Mouse (Mus musculus) E14TG2a.4 (cell line): ENCODE measurements around the gene Pdx1.

Experiments
- H3K27me3 ChIP-seq: 2 replicates; pipeline ENCODE4 v1.6.1; 2014; ENCODE audit warnings: low read length, control low read depth; ENCODE audit not compliant: insufficient read depth
- H3K36me3 ChIP-seq: 2 replicates; pipeline ENCODE4 v1.6.1; 2014; ENCODE audit warnings: low read length, control low read depth; ENCODE audit not compliant: insufficient read depth
- H3K4me1 ChIP-seq: replicated peaks from 2 replicates; pipeline ENCODE4 v1.6.1; 2014; ENCODE audit warnings: low read depth, low read length, control low read depth
- H3K4me3 ChIP-seq: replicated peaks from 2 replicates; pipeline ENCODE4 v1.5.1; 2014; ENCODE audit warnings: mild to moderate bottlenecking, low read length
- H3K9me3 ChIP-seq: 2 replicates; pipeline ENCODE4 v1.6.1; 2014; ENCODE audit warnings: low read length, control low read depth
- CTCF ChIP-seq: conservative IDR thresholded peaks from 2 replicates; pipeline ENCODE4 v1.5.1; 2014; ENCODE audit warnings: low read length
- NANOG ChIP-seq: IDR thresholded peaks from 2 replicates; pipeline ENCODE4 v1.6.1; 2014; ENCODE audit warnings: borderline replicate concordance, low read length, mixed read lengths
- POU5F1 ChIP-seq: IDR thresholded peaks from 2 replicates; pipeline ENCODE4 v1.6.1; 2014; ENCODE audit warnings: low read length, borderline replicate concordance

The Pdx1 gene

GRCm38 (mm10) chr5:147299255-147300000 lies 29.7 kb downstream of the Pdx1 start:
- H3K36me3 ChIP-seq = no peaks in the 10 kb centered on the region
- H3K9me3 ChIP-seq = no peaks in the 10 kb centered on the region
- H3K4me3 ChIP-seq = peak overlapping the region; percentile 68
- H3K4me1 ChIP-seq = peaks cover 57% of the 10 kb centered on the region
- no peak for TF ChIP-seq NANOG
- TF ChIP-seq CTCF = peak; percentile 87
- H3K27me3 ChIP-seq = peaks cover 90% of the 10 kb centered on the region

- Histone ChIP-seq H3K4me3 (peak overlapping the region; percentile 68), H3K4me1 (peaks cover 59% of the 10 kb centered on the region), H3K27me3 (peaks cover 91% of the 10 kb centered on the region), H3K9me3 (no peaks in the 10 kb centered on the region), H3K36me3 (no peaks in the 10 kb centered on the region)
- no peak for TF ChIP-seq NANOG
- no peak for TF ChIP-seq POU5F1
- TF ChIP-seq CTCF = no peak
Observed at GRCm38 (mm10) chr5:147300001-147300363, 30.2 kb downstream of the Pdx1 start.

GRCm38 (mm10) chr5:147300917-147301780 lies 31.4 kb downstream of the Pdx1 start:
- H3K27me3 ChIP-seq = peaks cover 94% of the 10 kb centered on the region
- H3K4me3 ChIP-seq = no peak overlapping the region
- no peaks in the 10 kb centered on the region for H3K36me3 ChIP-seq
- no peaks in the 10 kb centered on the region for H3K9me3 ChIP-seq
- H3K4me1 ChIP-seq = peaks cover 67% of the 10 kb centered on the region
- TF ChIP-seq POU5F1 = no peak
- no peak for TF ChIP-seq NANOG
- TF ChIP-seq CTCF = no peak

- H3K36me3 ChIP-seq = no peaks in the 10 kb centered on the region
- peaks cover 69% of the 10 kb centered on the region for H3K4me1 ChIP-seq
- H3K27me3 ChIP-seq = peaks cover 96% of the 10 kb centered on the region
- no peak overlapping the region for H3K4me3 ChIP-seq
- TF ChIP-seq NANOG (no peak), POU5F1 (no peak), CTCF (no peak)
- no peaks in the 10 kb centered on the region for H3K9me3 ChIP-seq
Observed at GRCm38 (mm10) chr5:147301781-147302070, 32.0 kb downstream of the Pdx1 start.

GRCm38 (mm10) chr5:147302141-147302540 lies 32.4 kb downstream of the Pdx1 start:
- H3K9me3 ChIP-seq = no peaks in the 10 kb centered on the region
- H3K27me3 ChIP-seq = peaks cover 96% of the 10 kb centered on the region
- TF ChIP-seq NANOG (no peak), POU5F1 (no peak), CTCF (no peak)
- no peak overlapping the region for H3K4me3 ChIP-seq
- peaks cover 73% of the 10 kb centered on the region for H3K4me1 ChIP-seq
- no peaks in the 10 kb centered on the region for H3K36me3 ChIP-seq

- no peaks in the 10 kb centered on the region for H3K9me3 ChIP-seq
- peaks cover 77% of the 10 kb centered on the region for H3K4me1 ChIP-seq
- H3K4me3 ChIP-seq = no peak overlapping the region
- peaks cover 97% of the 10 kb centered on the region for H3K27me3 ChIP-seq
- TF ChIP-seq CTCF = no peak
- no peak for TF ChIP-seq NANOG
- no peaks in the 10 kb centered on the region for H3K36me3 ChIP-seq
Observed at GRCm38 (mm10) chr5:147302746-147303400, 33.1 kb downstream of the Pdx1 start.

- peak; percentile 49; the same call in 1 of the 2 replicates for TF ChIP-seq NANOG
- TF ChIP-seq CTCF = no peak
- TF ChIP-seq POU5F1 = no peak
- peaks cover 64% of the 10 kb centered on the region for H3K4me1 ChIP-seq
- peaks cover 100% of the 10 kb centered on the region for H3K27me3 ChIP-seq
- H3K36me3 ChIP-seq = no peaks in the 10 kb centered on the region
- peak overlapping the region; percentile 71 for H3K4me3 ChIP-seq
- H3K9me3 ChIP-seq = no peaks in the 10 kb centered on the region
Observed at GRCm38 (mm10) chr5:147304276-147305155, 34.8 kb downstream of the Pdx1 start.

- H3K36me3 ChIP-seq = no peaks in the 10 kb centered on the region
- no peak for TF ChIP-seq CTCF
- no peak for TF ChIP-seq NANOG
- TF ChIP-seq POU5F1 = no peak; the same call in 1 of the 2 replicates
- peaks cover 100% of the 10 kb centered on the region for H3K27me3 ChIP-seq
- peak overlapping the region; percentile 71 for H3K4me3 ChIP-seq
- H3K9me3 ChIP-seq = no peaks in the 10 kb centered on the region
- peaks cover 58% of the 10 kb centered on the region for H3K4me1 ChIP-seq
Observed at GRCm38 (mm10) chr5:147305166-147305565, 35.4 kb downstream of the Pdx1 start.
